Mouse (Mus musculus) C2C12 (cell line): Measurements from ENCODE around the gene Dst.

Source experiments
- CEBPB ChIP-seq: IDR thresholded peaks from one replicate; pipeline ENCODE4 v1.6.1; 2011; ENCODE audit warnings: low read depth, mild to moderate bottlenecking, control low read depth, moderate library complexity
- CTCF ChIP-seq: IDR thresholded peaks from one replicate; pipeline ENCODE4 v1.5.1; 2011; ENCODE audit not compliant: control insufficient read depth, insufficient read depth, insufficient read length
- FOSL1 ChIP-seq: IDR thresholded peaks from one replicate; pipeline ENCODE4 v1.8.0; 2011; ENCODE audit warnings: mild to moderate bottlenecking, low read length; ENCODE audit not compliant: poor library complexity, insufficient read depth, severe bottlenecking
- MAX ChIP-seq: IDR thresholded peaks from one replicate; pipeline ENCODE4 v1.6.1; 2011; ENCODE audit warnings: mild to moderate bottlenecking, control low read depth
- MYOD1 ChIP-seq: IDR thresholded peaks from one replicate; pipeline ENCODE4 v1.6.1; 2011; ENCODE audit warnings: low read depth; ENCODE audit not compliant: control insufficient read depth, insufficient read length
- MYOG ChIP-seq: IDR thresholded peaks from one replicate; pipeline ENCODE4 v1.6.1; 2011; ENCODE audit not compliant: control insufficient read depth, insufficient read length; ENCODE audit errors: extremely low read depth
- USF1 ChIP-seq: IDR thresholded peaks from one replicate; pipeline ENCODE4 v1.6.1; 2011; ENCODE audit warnings: low read depth, mild to moderate bottlenecking, control low read depth, moderate library complexity

GRCm38 (mm10) chr1:34043836-34044550, 136.0 kb downstream of the Dst start:
- TF ChIP-seq CTCF (no peak), MAX (no peak), CEBPB (peak; percentile 38), USF1 (no peak), FOSL1 (no peak), MYOG (no peak), MYOD1 (no peak)
